ENCODE assay signal across 14 mouse cellular contexts in the genomic region with DNA sequence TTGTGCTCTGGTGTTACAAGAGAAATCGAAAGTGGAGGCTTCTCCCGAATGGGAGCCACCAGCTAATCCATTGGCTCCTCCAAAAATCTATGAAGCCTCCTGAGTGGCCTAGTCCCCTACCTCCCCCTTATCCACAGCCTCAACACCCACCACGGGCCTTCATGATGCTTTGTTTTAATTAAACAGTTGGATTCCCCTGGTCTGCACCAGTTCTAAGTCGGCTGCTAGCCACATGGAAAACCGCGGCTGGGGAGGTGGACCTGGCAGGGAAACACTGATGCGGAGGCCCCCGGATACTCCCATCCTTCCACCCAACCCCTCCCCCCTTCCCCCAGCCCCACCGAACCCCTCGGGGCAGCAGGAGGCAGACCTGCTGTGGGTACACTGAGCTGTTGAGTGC. TPM values are rescaled to one million over a fixed set of nuclear protein-coding genes. Genes with fewer than 3 reads are reported as not detected.
A peak's percentile ranks its signal among the peaks of the same experiment; 100 is the strongest.
DNase-seq lines count a peak whose midpoint lies in the region; ATAC-seq and TF ChIP-seq lines count a peak whose summit lies in the region.
"Had no signal": no experiment of that assay in that cellular context is flagged by ENCODE, and none has a peak within 500 bp of the region (broad histone marks: within the 10 kb centered on the region; RNA-seq: fewer than 3 reads in every experiment).

No protein-coding gene starts in this region.

- no peak for TF ChIP-seq CTCF in kidney, adult 2 months (conservative IDR thresholded peaks at IDR 0.05; ENCODE audit: insufficient read depth, insufficient read length, low read depth, low read length)

- no peaks in the 10 kb centered on the region for H3K27me3 ChIP-seq in kidney, adult 2 months (replicated peaks; ENCODE audit: control insufficient read depth, insufficient read depth, low read length)
- H3K27me3 ChIP-seq: heart, embryonic 13.5 days; stomach, embryonic 15.5 days had no signal

- DNase-seq in gastrocnemius, postnatal 10 days, result peak; percentile 40
- DNase-seq in gastrocnemius, postnatal 25 days, result no peak
- peak; percentile 33 to 37 for DNase-seq in kidney, postnatal 4 days
- DNase-seq in kidney, adult 2 months, result no peak
- peak; percentile 46 to 74 for DNase-seq in spleen, postnatal 4 days (ENCODE audit: low spot score in 2 of 2)
- no peak for DNase-seq in spleen, adult 12 weeks (ENCODE audit: low spot score)
- DNase-seq in embryo, embryonic 9.5 days (ENCODE audit: extremely low spot score), result no peak
- DNase-seq: forebrain, postnatal 0 days; lung, adult 2 months had no signal

- H3K36me3 ChIP-seq in kidney, adult 2 months (ENCODE audit: control insufficient read depth, insufficient read depth, low read length), result no peaks in the 10 kb centered on the region
- H3K36me3 ChIP-seq: heart, embryonic 13.5 days; hindbrain, embryonic 10.5 days; stomach, embryonic 15.5 days had no signal

- 80% methylated on average over 10 of the region's 10 CpGs for WGBS in kidney, adult 2 months

- no peaks in the 10 kb centered on the region for H3K4me1 ChIP-seq in kidney, adult 2 months (ENCODE audit: control insufficient read depth, insufficient read depth, low read length)
- H3K4me1 ChIP-seq: hindbrain, embryonic 10.5 days; stomach, embryonic 15.5 days had no signal

- TF ChIP-seq POLR2A in kidney, adult 2 months (IDR thresholded peaks at IDR 0.05; ENCODE audit: low read depth, low read length), result no peak

- no peak overlapping the region for H3K4me3 ChIP-seq in kidney, adult 2 months (ENCODE audit: insufficient read depth, low read depth, low read length)
- H3K4me3 ChIP-seq: heart, embryonic 13.5 days; hindbrain, embryonic 10.5 days; stomach, embryonic 15.5 days had no signal

- ATAC-seq in neutrophil, adult 5-6 weeks (ENCODE audit: extremely low read depth, insufficient number of reproducible peaks, low FRiP score, poor library complexity, severe bottlenecking), result 0 out of 2 replicates have a peak, but pooled peaks have one; percentile 9
- ATAC-seq: forebrain, postnatal 0 days; midbrain, embryonic 16.5 days had no signal

- no peak overlapping the region for H3K27ac ChIP-seq in kidney, adult 2 months (ENCODE audit: insufficient read depth, low read depth, low read length)
- H3K27ac ChIP-seq: heart, embryonic 13.5 days; hindbrain, embryonic 10.5 days; stomach, embryonic 15.5 days had no signal

RNA-seq across cellular contexts. Expression of gene Itm2c, which starts 29.7 kb away (rescaled TPM):
- total RNA-seq in gastrocnemius, postnatal 10 days (2021), result 10 to 100 TPM; 59.7 to 68.9 TPM
- 10 to 100 TPM; 21.2 to 22.6 TPM for total RNA-seq in gastrocnemius, postnatal 25 days (2021)
- 166 and 198 TPM in 2 replicates for polyA plus RNA-seq in kidney, adult 2 months (2012; rRNA removed)
- 20.7 and 24.3 TPM in 2 replicates for total RNA-seq in neutrophil, adult 5-6 weeks (2017)

Comparison
In these comparisons a context has a peak if more than half of its experiments do, and no peak if none do; other contexts are left out.
1. DNase-seq: peak in gastrocnemius, postnatal 10 days (single experiment), kidney, postnatal 4 days (2 of 2) and spleen, postnatal 4 days (2 of 2); none in gastrocnemius, postnatal 25 days (single experiment), kidney, adult 2 months (single experiment), spleen, adult 12 weeks (single experiment) and embryo, embryonic 9.5 days (single experiment).